Mouse (Mus musculus): ENCODE measurements around the gene Gm15319. TPM values are rescaled to one million over a fixed set of nuclear protein-coding genes. Genes with fewer than 3 reads are reported as not detected.
A peak's percentile ranks its signal among the peaks of the same experiment; 100 is the strongest.
"Not testable (repeated sequence)": the region's sequence is repeated elsewhere in the genome, so short reads cannot be mapped to it uniquely, and the experiment has no call there.

The Gm15319 gene
- not detected for polyA plus RNA-seq (2021)

DNA sequence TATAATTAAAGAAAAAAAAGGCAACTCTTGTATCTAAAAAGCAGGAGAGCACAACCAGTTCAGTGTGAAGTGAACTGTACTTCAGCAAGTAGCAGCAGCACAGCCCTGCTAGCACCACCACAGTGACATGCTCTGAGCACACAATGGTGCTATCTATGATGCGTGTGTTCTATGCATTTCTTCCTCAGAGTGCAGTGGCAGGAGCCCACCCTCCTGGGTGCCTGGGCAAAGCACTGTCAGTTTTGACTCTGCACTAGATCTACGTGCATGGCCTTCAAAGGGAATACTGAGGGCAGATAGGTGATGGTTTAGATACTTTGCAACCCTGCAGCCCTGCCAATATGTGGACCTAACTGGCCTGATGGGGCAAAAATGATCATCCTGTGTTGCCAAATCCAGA is at the start of gene Gm15319:
TSS of gene Gm15319 (minus strand) at position 101 of the 400 bp plus-strand sequence.
- in situ Hi-C loops (cut with MboI; ENCODE audit: low pct_unique_long_range_greater_than_20kb); ATAC-seq; POLR2A ChIA-PET: not testable (repeated sequence)

DNA sequence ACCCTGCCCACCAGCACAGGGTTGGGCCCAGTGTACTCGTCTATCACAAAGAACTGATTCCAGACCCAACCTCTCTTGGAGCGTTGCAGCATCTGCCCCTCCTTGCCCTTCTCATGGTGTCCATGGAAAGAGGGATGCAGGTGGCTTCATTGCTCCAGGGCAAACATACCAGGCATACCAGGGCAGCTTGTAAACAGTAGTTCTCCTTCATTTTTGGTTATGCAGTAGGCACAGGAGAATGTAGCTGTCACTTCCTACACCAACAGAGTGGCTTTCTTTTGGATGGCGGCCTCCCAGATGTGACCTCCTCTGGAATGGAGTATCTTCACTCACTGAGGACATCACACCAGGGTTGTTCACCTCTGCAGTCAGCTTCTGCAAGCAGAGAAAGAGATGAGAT is 47.3 kb upstream of the Gm15319 start:
- H3K27me3 ChIP-seq; CTCF ChIA-PET; POLR2A ChIA-PET; DNase-seq (ENCODE audit: low read depth, low spot score); in situ Hi-C loops (cut with MboI; ENCODE audit: low pct_unique_long_range_greater_than_20kb); ATAC-seq: not testable (repeated sequence)

More for the DNA sequence above, at the start of gene Gm15319:
- CTCF ChIA-PET; H3K27me3 ChIP-seq; DNase-seq (ENCODE audit: low read depth, low spot score): not testable (repeated sequence)

DNA sequence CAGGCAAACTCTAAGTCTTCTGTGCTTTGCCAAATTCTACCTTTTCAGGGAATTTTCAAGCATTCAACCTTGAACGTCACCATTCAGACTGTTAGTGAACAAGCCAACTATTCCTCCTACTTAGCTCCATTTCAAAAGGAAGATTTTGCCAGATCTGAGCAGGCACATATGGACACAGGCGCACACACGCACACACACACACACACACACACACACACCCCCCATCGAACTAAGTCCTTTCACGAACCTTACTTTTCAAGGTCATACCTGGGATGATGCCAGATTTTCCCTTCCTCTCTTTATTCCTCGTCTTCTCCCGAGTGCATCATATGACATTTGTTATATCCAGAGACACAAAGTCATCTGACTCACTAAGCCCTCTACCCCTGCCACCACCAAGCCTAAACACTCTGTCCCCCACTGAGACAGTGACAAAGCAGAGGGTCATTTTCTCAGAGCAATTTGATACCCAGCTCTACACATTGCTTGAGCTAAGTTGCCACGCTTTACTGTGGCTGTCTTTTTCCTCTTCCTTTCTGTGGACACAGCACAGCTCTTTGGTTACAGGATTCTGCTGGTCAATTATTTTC is 45.5 kb upstream of the Gm15319 start:
- in situ Hi-C loops (cut with MboI; ENCODE audit: low pct_unique_long_range_greater_than_20kb); CTCF ChIA-PET; POLR2A ChIA-PET; H3K27me3 ChIP-seq; DNase-seq (ENCODE audit: low read depth, low spot score); ATAC-seq: not testable (repeated sequence)

DNA sequence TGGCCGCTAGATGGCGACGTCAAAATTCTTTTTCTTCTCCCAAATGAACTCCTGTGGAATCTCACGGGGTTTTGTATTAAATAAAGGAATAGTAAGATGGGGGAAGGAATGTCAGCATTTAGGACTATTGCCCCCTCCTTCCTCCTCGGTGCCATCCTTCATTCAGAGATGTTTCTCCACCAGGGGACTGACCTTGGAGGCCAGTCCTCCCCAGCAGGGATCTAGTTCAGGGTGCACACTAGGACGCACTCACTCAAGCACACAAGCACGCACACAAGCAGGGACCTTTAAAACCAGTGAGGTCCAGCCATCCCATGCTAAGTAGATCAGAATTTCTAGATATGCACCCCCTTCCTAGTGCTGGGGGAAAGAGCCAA is 26.3 kb upstream of the Gm15319 start:
- POLR2A ChIA-PET; CTCF ChIA-PET; H3K27me3 ChIP-seq; ATAC-seq; DNase-seq (ENCODE audit: low read depth, low spot score); in situ Hi-C loops (cut with MboI; ENCODE audit: low pct_unique_long_range_greater_than_20kb): not testable (repeated sequence)

DNA sequence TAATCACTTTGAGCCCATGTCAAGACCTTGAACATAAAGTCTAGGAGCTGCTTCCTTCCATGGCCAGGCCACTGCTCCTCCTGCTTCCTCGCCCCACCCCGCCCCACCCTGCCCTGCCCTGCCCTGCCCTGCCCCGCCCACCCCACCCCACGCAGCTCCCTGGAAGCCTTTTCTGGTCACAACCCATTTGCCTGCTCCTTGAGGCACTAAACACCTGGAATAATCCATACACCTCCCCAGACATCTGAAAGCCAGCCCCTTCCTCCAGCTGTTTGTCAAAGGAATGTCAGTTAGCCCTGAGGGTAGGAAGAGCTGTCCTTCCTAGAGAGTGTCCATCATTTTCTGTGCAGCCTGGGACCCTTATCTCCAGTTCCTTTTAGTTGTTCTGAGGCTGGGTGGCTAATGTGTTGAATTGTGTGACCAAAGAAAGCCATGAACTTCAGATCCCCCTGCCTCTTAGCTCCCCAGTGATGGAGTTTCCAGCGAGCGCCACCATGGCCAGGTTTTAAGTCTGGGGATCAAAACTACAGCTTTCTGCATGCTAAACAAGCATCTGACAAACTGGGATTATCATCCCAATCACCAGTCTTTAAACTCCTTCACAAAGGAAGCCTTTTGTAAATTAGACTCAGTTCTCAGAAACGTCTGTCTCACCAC is 25.8 kb upstream of the Gm15319 start:
- H3K27me3 ChIP-seq; CTCF ChIA-PET; in situ Hi-C loops (cut with MboI; ENCODE audit: low pct_unique_long_range_greater_than_20kb); ATAC-seq; DNase-seq (ENCODE audit: low read depth, low spot score); POLR2A ChIA-PET: not testable (repeated sequence)

- ATAC-seq; CTCF ChIA-PET; POLR2A ChIA-PET; DNase-seq (ENCODE audit: low read depth, low spot score); in situ Hi-C loops (cut with MboI; ENCODE audit: low pct_unique_long_range_greater_than_20kb); H3K27me3 ChIP-seq: not testable (repeated sequence)
These were observed 24.2 kb upstream of the Gm15319 start for GRCm38 (mm10) chr8:20387121-20387794.

GRCm38 (mm10) chr8:20384990-20385389 is 22.0 kb upstream of the Gm15319 start:
- H3K27me3 ChIP-seq; POLR2A ChIA-PET; CTCF ChIA-PET; ATAC-seq; DNase-seq (ENCODE audit: low read depth, low spot score); in situ Hi-C loops (cut with MboI; ENCODE audit: low pct_unique_long_range_greater_than_20kb): not testable (repeated sequence)

GRCm38 (mm10) chr8:20384131-20384530 is 21.1 kb upstream of the Gm15319 start:
- POLR2A ChIA-PET; CTCF ChIA-PET; DNase-seq (ENCODE audit: low read depth, low spot score); H3K27me3 ChIP-seq; ATAC-seq; in situ Hi-C loops (cut with MboI; ENCODE audit: low pct_unique_long_range_greater_than_20kb): not testable (repeated sequence)

- POLR2A ChIA-PET; in situ Hi-C loops (cut with MboI; ENCODE audit: low pct_unique_long_range_greater_than_20kb); H3K27me3 ChIP-seq; DNase-seq (ENCODE audit: low read depth, low spot score); CTCF ChIA-PET; ATAC-seq: not testable (repeated sequence)
These were observed 19.1 kb upstream of the Gm15319 start for GRCm38 (mm10) chr8:20382146-20382545.

GRCm38 (mm10) chr8:20381637-20382036 is 18.6 kb upstream of the Gm15319 start:
- CTCF ChIA-PET; ATAC-seq; POLR2A ChIA-PET; DNase-seq (ENCODE audit: low read depth, low spot score); H3K27me3 ChIP-seq; in situ Hi-C loops (cut with MboI; ENCODE audit: low pct_unique_long_range_greater_than_20kb): not testable (repeated sequence)

GRCm38 (mm10) chr8:20381239-20381620 is 18.2 kb upstream of the Gm15319 start:
- in situ Hi-C loops (cut with MboI; ENCODE audit: low pct_unique_long_range_greater_than_20kb); ATAC-seq; H3K27me3 ChIP-seq; DNase-seq (ENCODE audit: low read depth, low spot score); CTCF ChIA-PET; POLR2A ChIA-PET: not testable (repeated sequence)

DNA sequence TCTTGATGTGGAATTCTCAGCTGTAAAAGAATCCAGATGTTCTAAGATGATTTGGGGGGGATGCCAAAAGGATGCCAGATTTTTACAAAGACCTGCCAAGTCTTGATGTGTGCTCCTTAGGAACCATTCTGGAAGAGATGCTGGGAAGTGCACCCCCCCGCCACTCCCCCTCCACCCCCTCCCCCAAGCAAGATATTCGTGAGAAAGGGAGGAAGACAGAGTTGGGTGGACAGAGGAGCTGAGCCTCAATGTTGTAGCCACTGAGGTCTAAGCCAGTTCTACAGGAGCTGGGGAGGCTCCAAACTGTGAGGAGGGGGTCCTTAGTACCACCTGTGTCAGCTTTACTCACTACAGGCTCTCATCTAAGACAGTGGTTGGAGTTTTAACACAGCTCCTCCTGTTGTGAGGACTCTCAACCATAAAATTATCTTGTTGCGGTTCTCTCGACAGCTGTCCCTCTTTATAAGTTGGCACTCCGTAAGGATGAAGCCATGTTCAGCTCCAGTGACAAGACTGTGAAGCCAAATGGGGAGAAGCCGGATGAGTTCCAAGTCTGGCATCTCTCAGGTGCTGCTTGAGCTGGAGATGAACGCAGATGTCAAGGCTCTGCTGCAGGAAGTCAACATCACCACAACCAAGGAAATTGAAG is 17.7 kb upstream of the Gm15319 start:
- POLR2A ChIA-PET; H3K27me3 ChIP-seq; in situ Hi-C loops (cut with MboI; ENCODE audit: low pct_unique_long_range_greater_than_20kb); DNase-seq (ENCODE audit: low read depth, low spot score); CTCF ChIA-PET; ATAC-seq: not testable (repeated sequence)

- H3K27me3 ChIP-seq; DNase-seq (ENCODE audit: low read depth, low spot score); ATAC-seq; POLR2A ChIA-PET; CTCF ChIA-PET; in situ Hi-C loops (cut with MboI; ENCODE audit: low pct_unique_long_range_greater_than_20kb): not testable (repeated sequence)
These were observed 16.8 kb upstream of the Gm15319 start for GRCm38 (mm10) chr8:20379650-20380436.

DNA sequence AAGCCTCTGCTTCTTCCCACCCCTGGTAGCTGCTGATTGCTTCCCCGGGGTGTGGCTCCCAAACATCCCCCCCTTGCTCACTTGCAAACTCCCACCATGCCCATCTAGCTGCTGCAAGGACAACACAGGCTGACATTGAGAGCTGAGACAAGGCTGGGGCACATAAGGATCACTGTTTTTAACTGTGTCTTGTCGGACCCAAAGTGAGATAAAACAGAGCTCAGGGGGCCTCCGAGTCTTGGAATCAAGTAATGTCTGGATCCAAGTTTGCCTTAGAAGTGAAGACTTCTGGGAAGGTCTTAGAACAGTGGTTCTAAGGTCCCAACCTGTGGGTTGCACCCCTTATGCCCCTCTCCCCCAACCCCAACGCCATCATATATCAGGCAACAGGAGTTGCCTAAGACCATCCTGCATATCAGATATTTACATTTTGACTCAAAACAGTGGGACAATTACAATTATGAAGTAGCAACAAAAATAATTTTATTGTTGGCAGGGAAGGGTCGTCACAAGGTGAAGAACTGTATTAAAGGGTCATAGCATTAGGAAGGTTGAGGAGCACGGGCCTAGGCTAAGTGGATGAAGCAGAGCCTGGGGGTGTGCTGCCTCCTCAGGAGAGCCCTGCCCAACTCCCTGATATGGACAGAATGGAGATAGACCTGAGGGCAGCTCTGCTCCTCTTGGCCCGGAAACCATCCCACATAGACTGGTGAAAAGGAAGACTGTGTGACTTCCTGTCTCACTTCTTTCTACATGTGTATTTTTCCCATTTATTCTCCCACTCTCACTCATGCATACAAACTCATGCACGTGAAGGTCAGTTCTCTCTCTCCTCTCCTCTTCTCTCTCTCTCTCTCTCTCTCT is 16.0 kb upstream of the Gm15319 start:
- POLR2A ChIA-PET; DNase-seq (ENCODE audit: low read depth, low spot score); CTCF ChIA-PET; in situ Hi-C loops (cut with MboI; ENCODE audit: low pct_unique_long_range_greater_than_20kb); H3K27me3 ChIP-seq: not testable (repeated sequence)
- ATAC-seq, result peak; percentile 26
